Mouse (Mus musculus) kidney, postnatal 25 days (tissue): ENCODE measurements at regions not wholly inside any gene's neighbourhood (a gene's known extent, or its start where the extent isn't known, plus 50 kb on each side); places are given as distances from the start of the nearest gene placed in this dataset.
A peak's percentile ranks its signal among the peaks of the same experiment; 100 is the strongest.
"Not testable (repeated sequence)": the region's sequence is repeated elsewhere in the genome, so short reads cannot be mapped to it uniquely, and the experiment has no call there.

Experiments used
- DNase-seq, 2 experiments: peaks; one replicate each; pipeline ENCODE4 v3.0.0; 2021; ENCODE audit warnings: mixed read lengths in 2 of 2

GRCm38 (mm10) chr11:45244796-45245195 lies 607.1 kb upstream of the Clint1 start:
- no peak for DNase-seq

- no peak for DNase-seq
These were observed 595.8 kb upstream of the Clint1 start for GRCm38 (mm10) chr11:45256019-45256418.

GRCm38 (mm10) chr11:45262198-45262597 lies 589.7 kb upstream of the Clint1 start:
- no peak for DNase-seq

- DNase-seq: no peak
These were observed 587.9 kb upstream of the Clint1 start for GRCm38 (mm10) chr11:45264001-45264400.

DNA sequence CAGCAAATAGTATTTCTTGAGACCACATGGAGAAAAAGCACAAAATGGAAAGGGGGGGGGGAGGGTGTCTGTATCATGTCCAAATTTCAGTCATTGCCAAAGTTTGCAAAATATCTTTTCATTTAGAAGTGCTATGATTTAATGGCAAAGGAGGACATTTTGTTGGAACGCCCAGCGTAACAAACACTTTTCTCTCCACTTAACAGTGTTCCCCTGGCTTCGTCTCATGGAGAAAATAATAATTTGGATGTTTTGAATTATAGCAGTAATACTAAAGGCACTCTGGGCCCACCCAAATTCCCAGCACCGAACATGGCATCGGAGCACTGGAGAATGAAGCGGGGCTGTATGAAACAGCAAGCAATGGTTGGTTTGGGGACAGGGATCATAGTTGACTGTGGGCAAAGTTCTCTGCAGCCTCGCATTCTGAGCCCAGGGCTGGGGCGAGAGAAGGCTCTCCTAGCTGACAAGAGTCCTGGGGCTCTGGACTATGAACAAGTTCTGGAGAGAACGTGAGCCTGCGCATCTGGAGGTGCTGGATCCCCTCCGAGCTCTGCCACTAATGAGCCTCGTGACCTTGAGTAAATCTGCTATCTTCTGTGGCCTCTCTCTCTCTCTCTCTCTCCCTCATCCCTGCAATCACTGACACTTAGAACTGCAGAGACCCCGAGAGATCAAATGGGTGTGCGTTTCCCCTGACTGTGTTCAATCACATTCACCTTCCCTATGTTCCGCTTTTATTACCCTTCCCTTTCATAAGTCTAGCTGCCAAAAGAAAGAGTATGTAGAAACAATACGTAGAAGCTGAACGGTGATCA lies 586.5 kb upstream of the Clint1 start:
- peak; percentile 6 to 36 for DNase-seq

DNA sequence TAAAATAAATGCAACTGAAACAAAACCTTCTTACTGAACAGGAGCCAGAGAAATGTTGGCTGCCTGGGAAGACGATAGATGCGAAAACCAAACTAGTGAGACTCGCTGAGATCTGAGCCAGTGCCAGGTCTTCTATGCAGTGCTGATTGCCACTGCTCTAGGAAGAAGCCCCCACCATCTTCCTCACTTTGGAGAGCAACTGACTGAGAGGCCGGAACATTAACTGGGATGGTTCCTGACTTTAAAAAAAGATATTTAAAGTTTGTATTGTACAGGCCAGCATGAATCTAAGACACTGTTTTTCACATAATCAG lies 585.9 kb upstream of the Clint1 start:
- no peak for DNase-seq

DNA sequence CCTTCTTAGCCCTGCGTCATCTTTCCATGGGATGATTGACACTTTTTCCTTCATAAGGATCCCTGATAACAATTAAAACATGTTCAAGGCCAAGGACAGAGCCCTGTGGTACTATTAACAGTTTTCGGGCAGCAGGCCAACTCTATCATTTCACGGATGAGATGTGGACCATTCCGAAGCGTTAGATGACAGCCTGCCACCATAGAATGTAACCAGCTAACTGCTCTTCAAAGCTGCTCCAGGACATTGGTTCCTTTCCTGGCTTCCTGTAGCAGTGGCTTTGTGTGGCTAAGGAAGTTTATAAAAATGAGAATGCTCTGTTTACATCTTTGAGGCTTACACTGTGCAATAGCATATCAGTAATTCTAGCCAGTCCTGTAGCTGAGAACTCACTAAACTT lies 582.6 kb upstream of the Clint1 start:
- no peak for DNase-seq

GRCm38 (mm10) chr11:45271206-45271605 lies 580.6 kb upstream of the Clint1 start:
- DNase-seq: no peak

- DNase-seq: no peak
These were observed 577.3 kb upstream of the Clint1 start for GRCm38 (mm10) chr11:45274446-45275119.

DNA sequence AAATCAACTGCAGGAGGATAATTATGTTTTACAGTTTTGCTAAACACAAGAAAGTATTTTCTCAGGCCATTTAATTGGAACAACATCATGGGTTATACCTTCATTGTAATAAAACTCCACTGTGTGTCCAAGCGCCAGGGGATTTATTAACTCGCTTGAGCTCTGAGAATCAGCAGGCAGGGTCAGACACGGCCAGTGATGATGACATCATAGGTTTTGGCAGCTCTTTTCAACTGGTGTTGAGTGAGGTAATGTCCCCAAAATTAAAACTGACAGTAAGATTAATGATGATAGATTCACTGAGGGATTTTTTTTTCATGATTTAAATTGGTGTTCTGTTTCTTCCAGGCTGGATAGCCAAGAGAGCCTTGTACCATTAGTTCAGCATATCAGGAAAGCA lies 576.7 kb upstream of the Clint1 start:
- DNase-seq: no peak

DNA sequence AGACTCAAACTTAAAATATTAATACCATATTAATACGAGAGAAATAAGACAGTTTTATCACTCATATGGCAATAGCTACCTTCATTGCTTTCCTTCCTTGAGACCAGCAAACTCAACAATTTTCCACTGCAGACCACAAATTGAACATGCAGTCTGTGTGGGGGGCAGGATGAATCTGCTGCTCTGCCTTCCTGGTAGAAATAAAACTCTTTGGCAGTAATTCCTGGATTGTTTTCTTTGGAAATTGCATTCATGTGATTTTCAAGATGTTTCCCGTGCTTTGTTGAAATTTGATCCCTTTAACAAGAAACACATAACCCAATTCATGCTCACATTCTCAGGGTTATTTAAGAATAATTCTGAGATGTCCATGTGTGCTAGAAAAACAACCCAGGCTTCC lies 555.1 kb upstream of the Clint1 start:
- no peak for DNase-seq

DNA sequence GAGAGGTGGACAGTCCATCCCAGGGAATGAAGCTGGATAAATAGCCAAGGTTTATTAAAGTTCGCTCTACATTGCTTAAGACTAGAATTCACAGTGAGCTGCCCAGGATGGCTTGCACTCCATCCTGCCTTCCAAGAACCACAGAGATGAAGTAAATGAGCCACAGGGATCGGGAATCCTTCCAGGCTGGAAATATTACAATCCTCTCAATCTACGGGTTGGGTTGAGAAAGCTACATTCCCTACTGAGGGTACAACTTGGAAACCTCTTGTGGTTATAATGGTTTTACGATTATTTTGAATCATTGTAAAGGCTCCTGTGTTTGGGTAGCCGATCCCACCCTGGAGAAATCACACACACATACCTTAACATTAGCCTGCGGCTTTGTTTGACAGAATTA lies 539.9 kb upstream of the Clint1 start:
- no peak for DNase-seq

- no peak for DNase-seq
These were observed 528.1 kb upstream of the Clint1 start for GRCm38 (mm10) chr11:45323766-45324165.

GRCm38 (mm10) chr11:45330319-45330718 lies 521.5 kb upstream of the Clint1 start:
- no peak for DNase-seq

DNA sequence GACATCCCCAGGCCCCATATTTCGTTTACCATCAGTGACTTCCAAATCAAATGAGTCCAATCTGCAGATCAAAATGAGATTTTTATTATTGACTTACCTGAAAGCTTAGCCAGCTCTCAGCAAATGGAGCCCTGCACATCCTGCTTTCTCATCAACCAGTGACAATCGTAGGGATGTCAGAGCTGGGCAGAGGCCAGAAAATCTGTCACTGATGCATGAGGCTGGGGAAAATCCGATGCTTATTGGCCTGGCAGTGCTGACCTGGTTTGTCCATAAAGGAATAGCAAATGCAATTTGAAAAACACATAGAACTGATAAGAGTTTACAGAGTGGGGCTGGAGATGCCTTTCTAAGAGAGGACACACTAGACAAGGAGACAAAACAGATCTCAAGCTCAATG lies 518.1 kb upstream of the Clint1 start:
- DNase-seq: no peak

- no peak for DNase-seq
These were observed 502.5 kb upstream of the Clint1 start for GRCm38 (mm10) chr11:45349331-45349730.

- DNase-seq: no peak
These were observed 486.5 kb upstream of the Clint1 start for GRCm38 (mm10) chr11:45365343-45365742.

GRCm38 (mm10) chr11:45389243-45390146 lies 462.4 kb upstream of the Clint1 start:
- no peak for DNase-seq

DNA sequence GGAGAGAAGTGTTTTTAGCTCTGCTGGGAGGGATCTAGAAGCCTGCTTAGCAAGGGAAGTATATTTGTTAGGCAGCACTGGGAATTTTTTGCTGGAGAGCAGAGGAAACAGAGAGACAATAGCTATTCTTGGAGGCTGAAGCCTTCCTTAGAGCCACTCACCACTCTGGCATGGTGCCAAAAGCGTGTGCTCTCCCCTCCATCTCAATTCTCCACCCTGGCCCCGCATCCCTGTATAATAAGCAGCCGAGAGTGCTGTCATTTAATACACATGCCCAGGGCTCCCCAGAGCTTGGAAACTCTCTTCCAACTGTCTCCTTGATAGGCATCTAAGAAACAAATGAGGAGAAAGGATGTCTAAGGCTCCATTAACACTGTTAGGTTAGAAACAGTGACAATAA lies 455.8 kb upstream of the Clint1 start:
- peak in 1 of 2 experiments; percentile 14 for DNase-seq

DNA sequence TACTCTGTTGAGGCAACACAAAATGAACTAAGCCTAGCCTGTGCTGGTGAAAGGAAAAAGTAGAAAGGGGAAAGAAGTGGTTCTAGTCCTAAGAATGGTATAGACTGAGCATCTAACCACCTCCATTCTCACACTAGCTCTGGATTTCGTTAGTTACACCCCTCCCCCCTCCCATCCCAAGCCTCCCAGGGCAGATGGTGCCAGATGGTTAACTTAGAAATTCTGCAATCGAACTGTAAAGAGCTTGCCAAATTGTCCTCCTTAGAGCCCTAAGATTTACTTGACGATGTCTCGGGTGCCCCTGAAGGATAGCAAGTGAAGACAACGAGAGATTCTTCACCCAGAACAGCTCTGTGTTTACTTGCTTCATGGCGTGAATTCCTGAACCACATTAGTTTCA lies 453.7 kb upstream of the Clint1 start:
- DNase-seq: no peak

DNA sequence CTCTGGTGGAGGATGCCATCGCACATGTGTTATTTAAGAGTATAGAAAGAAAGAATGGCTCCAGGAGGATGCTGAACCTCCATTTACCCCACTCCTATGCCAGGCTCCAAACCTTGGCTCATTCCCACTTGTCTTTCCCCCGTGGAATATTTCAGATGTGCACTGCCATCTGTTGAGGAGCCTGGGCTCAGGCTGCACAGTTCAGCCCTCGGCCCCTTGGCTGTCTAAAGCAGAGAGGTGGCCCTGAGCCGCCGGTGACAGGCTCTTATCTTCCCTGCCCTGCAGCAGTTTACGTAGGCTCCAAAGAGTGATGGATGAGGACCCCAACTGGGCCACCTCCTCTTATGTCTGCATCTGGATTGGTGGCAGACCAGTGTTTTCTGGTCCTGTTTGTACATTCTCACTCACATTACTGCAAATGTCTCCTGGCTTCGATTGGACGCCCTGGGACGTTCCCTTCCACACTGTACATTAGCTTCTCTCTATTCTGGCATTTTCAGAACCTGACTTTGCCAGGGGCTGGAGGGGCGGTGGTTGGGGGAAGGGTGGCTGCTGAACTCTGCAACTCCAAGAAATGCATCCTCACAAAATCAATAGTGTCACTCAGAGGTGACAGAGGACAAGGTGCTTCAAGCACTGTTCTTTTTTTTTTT lies 447.3 kb upstream of the Clint1 start:
- no peak for DNase-seq

GRCm38 (mm10) chr11:45424066-45424465 lies 427.8 kb upstream of the Clint1 start:
- DNase-seq: not testable (repeated sequence)
